Mouse (Mus musculus): ENCODE measurements at regions not wholly inside any gene's neighbourhood (a gene's known extent, or its start where the extent isn't known, plus 50 kb on each side); places are given as distances from the start of the nearest gene placed in this dataset.

GRCm38 (mm10) chr2:75603175-75603871, 55.7 kb upstream of the Hnrnpa3 start:
- DNase-seq: peak; percentile 74

GRCm38 (mm10) chr2:75605634-75606033, 53.4 kb upstream of the Hnrnpa3 start:
- peak; percentile 71 for DNase-seq

- DNase-seq: peak; percentile 23
These were observed 51.8 kb upstream of the Hnrnpa3 start for GRCm38 (mm10) chr2:75607010-75607915.

DNA sequence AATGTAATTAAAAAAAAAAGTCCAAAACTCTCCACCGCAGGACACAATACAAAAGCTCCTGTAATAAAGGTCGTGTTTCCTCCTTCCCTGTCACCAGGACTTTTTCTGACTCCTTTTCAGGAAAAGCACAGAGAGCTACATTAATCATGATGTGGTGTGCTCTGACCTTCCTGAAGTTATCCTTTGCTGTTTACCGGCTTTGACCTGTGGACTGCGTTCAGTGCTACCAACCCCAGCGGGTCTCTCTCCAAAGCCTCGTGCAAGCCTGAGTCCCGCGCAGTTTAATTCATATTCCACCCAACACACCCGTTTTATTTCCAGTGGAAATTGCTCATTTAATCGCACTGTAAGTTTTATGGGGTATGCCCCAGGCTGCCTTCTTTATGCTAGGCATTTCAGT, 51.1 kb upstream of the Hnrnpa3 start:
- DNase-seq: no peak

- peak; percentile 43 for DNase-seq
These were observed 50.6 kb upstream of the Hnrnpa3 start for GRCm38 (mm10) chr2:75608482-75608881.

DNA sequence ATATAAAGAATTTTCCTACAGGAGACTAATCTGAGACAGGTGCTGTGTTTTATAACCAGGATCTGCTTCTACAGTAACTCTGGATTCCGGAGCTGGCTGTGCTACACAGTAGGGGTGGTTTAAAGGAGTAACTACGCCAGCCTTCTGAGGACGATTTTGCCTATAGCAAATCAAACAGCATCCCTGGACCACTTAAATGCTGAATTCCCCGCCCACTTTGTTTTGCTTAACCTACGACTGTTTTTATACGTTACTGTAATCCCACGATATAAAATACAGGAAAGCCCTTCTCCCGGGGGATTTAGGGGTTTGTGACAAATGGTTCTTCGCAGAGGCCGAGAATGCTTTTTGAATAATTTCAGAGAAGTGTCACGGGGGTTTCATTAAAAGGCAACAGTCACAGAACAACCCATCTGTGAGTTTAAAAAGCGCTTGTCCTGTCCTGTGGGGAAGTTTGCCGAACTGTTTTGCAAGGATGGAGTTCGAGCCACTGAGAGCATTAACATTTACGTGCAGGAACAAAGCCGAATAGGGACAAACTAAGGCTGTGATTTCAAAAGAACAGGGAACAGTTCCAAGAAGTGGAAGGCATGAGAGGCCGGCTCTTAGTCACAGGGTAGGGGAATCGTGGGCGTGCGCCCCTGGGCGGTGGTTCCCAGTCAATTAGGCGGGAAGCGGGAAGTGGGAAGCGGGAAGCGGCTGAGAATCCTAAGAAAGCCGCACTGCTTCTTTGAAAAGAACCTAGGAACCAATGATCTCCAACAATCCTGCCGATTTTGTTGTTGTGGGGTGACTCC, 49.7 kb upstream of the Hnrnpa3 start:
- peak; percentile 54 for DNase-seq
